Mouse (Mus musculus) inflammation-experienced regulatory T-cells, adult 6 months (primary cell): Measurements from ENCODE around the gene Pikfyve. TPM values are rescaled to one million over a fixed set of nuclear protein-coding genes. Genes with fewer than 3 reads are reported as not detected.
"Not testable (repeated sequence)": the region's sequence is repeated elsewhere in the genome, so short reads cannot be mapped to it uniquely, and the experiment has no call there.

Experiments
- ATAC-seq: one replicate; pipeline ENCODE4 v1.8.0; 2017
- polyA plus RNA-seq, 3 experiments: library from polyadenylated mRNA; unstranded; fragments of 100-300 nt; shearing (Covaris generic); gene quantifications; one replicate each; pipeline ENCODE4 v1.2.1; 2017

The Pikfyve gene
- polyA plus RNA-seq, 3 experiments from 2014 or later = 9.5 to 14.6 (median 13.5) TPM

DNA sequence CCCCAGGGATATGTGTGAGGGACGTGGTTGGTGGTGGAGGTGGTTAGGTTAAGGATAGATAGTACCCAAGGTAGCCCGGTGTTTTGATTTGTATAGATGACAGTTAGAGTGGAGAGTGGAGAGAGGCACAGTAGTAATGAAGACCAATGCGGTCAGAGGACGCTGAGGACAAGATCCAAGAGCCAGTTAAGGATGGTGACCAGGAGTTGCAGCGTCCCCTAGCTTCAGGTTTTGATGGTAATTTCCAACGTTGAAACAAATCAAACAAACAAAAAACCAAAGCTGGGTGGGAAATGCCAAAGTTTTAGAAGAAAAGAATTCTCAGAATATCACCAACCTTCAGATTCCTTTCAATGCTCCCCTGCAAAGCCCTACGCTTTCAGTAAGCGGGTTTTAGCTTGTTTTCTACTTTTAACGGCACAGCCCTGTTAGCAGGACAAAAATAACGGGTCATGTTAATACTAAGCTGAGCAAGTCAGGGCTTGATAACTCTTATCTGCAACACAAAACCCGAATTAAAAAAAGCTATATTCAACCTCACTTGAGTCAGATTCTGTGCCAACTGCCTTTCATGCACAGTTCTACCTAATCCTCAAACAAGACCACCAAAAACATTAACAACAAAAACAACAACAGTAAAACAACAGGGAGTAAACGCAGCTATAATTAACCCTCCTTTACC, 818 bp upstream of the Pikfyve start:
- ATAC-seq = no peak

DNA sequence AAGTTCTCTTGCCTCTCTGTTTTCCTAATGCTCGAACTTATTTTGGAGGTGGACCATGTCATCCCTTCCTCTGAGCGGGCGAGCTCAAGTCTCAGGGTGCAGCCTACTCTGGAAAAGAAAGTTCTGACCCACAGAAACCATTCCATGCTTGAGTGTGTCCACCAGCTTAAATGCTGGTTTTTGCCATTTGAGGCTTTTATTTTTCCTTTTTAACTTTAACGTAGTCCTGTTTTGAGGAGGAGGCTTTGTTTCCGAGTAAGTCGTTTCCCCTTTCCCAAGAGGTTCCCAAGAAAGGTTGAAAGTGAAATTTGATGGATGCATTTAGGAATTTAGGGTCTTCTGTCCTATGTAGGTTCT, 569 bp downstream of the Pikfyve start:
- ATAC-seq = no peak

DNA sequence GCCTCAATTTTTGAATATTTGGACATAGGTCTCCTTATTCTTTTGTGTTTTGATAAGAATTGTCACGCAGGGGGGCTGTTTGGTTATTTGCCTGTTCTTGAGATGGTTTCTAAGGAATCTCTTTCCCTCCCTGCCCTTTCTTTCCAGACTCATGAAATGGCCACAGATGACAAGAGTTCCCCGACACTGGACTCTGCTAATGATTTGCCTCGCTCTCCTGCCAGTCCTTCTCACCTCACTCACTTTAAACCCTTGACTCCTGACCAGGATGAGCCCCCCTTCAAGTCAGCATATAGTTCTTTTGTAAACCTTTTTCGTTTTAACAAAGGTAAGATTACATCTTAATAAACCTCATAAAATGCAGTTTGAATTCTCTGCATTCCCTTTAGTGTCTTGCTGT, 3.7 kb downstream of the Pikfyve start:
- ATAC-seq = no peak

DNA sequence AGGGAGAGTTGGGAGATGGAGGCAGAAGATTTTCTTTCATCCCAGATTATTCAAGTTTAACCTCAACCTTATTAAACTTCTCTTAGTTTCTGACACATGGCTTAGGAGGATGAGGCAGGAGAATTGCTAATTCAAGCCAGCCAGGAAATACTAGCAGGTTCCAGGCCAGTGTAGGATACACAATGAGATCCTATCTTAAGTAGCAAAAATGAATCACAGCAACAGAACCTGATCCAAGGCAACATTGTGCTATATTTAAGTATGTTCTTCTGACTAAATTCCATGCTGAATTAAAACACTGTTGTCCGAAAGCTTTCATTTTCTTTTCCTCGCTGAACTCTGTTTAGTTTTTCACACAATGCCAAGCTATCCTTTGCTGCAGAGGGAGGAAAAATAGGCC, 6.7 kb downstream of the Pikfyve start:
- ATAC-seq = no peak

DNA sequence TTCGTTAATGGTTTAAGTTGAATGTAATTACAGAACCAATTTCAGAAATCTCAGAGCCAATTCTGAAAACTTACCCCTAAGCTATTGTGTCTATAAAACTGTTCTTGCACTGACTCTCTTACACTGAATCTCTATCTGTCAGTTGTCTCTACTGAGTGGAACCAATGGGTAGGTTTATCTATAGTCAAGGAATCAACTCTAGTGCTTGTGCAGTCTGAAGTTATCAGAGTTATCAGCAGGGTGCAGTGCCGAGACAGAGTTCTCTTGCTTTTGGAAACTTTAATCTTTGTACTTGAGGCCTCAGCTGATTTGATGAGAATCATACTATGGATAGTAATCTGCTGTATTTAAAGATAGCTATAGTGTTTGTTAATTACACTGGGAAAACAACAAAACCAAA, 11.9 kb downstream of the Pikfyve start:
- no peak for ATAC-seq

DNA sequence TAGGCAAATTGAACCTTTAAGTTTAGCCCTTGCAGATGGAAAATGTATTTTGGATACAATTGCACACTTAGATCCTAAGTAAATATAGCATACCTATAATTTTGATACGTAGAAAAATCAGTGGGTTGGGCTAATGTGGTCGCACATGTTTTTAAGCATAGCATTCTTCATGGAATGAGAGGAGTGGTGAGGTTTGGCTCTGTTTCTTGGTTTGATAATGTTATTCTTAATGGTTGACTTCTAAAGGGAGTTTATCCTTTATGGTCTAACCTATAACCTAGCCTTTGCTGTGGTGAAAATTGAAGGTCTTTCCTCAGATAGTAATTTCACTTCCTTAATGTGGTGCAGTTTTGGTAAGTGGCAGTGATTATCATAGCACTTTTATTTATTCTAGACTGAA, 12.4 kb downstream of the Pikfyve start:
- no peak for ATAC-seq

DNA sequence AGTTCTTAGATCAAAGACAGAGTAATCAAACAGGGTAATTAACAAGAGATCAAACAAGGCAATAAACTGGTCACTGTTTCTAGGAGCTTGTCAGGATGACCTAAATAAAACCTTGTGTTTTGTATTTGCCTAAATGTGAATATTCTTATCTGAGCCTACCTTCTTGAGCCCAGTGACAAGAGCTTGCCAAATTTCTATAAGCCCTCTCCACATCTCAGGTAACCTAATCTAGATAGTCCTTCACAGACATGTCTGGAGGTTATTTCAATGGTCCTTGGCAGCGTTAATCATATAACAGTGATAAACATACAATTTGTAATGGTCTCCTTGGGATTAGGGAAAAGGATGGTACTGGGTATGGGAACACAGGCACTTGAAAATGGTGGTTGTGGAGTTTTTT, 17.8 kb downstream of the Pikfyve start:
- no peak for ATAC-seq

DNA sequence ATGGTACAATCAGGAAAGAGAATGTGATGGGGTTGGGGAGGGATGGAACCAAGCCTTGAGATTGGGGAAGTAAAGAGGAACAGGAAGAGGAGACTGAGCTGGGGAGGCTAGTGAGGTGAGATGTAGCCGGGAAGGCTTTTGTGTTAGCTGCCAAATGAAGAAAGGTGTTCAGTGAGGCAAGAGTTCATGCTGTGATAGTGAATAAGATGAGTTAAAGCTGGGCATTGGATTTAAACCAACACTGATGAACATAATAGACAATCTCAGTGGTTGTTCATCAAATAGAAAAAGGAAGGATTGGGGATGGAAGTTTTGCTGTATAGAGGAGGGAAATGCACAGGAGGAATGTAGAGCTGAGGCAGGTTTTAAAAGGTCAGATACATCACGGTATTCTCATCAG, 26.7 kb downstream of the Pikfyve start:
- ATAC-seq = no peak

DNA sequence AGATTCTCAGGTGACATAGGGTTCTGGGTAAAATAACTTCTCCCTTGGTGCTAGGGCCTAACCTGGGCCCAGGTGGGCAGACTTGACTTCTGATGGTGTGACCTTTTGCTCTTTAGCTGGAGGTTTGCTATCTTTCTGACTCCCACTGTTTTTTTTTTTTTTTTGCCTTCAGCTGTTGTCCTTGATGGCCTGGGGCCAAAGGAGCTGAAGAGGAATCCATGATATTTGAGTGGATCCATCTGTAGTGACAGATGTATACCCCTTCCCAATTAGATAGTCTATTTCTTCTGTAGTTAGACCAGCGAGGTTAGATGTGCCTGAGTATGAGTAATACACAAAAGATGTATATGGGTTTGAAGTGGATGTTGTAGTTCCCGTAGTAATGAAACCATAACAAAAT, 31.1 kb downstream of the Pikfyve start:
- ATAC-seq = no peak

DNA sequence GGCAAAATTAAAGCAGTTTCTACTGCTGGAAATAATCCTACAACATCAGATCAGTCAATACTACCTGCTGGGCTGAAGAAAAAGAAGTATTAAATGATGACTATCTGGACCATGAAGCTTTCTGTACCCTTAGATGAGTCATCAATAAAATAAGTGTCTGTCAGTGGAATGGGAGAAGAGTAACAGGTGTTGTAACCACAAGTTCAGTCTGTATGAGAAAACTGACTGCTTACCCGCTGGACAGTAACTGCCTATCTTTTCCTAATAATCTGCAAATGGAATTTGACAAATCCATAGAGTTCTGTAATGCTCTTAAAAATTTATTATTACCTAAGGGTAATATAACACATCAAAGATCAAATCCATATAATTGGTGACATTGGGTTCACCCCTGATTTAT, 31.5 kb downstream of the Pikfyve start:
- ATAC-seq = no peak

DNA sequence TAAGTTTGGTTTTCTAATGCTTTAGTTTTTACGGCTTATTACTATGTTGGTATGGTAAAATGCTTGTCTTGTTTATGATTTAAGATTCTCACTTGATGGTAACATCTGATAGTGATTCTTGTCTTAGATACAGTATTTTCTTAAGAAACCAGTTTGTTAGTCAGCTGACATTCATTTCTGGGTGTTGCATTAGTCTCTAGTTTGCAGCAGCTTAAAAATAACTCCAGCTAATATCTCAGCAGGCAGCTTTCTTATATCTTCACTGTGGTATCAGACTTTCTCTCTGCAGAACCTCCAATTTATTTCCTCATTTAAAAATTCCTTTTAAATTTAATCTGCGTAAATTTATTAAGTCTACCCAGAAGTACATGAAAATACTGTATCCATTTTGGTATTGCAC, 37.2 kb downstream of the Pikfyve start:
- no peak for ATAC-seq

DNA sequence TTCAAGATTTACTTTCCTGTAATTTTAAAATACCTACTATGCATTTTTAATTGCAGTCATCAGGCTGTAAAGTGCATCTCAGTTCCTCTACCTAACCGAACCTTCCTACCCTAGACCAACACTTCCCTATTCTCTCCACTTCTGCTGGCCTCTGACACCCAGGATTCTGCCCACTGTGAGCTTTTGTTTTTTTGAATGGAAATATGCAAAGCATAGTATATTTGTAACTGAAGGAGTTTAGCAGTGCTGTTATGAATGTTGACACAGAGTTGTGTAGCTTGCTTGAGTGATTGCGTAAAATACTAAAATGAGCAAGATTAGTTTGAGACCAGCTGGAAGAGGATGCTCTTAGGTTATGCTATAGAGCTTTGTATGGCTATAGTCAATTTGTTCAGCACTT, 41.2 kb downstream of the Pikfyve start:
- no peak for ATAC-seq

DNA sequence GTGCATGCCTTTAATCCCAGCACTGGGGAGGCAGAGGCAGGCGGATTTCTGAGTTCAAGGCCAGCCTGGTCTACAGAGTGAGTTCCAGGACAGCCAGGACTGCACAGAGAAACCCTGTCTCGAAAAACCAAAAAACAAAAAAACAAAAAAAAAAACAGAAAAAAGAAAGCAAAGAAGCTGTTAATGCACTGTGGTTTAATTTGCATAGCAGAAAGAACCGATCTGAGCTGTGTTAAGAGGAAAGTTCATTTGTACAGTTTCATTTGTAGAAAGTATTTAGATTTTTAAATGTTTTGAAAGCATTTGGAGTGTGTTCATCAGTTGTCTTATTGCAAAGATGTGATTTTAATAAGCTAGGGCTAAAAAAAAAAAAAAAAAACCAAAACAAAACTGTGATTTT, 43.3 kb downstream of the Pikfyve start:
- ATAC-seq = not testable (repeated sequence)

DNA sequence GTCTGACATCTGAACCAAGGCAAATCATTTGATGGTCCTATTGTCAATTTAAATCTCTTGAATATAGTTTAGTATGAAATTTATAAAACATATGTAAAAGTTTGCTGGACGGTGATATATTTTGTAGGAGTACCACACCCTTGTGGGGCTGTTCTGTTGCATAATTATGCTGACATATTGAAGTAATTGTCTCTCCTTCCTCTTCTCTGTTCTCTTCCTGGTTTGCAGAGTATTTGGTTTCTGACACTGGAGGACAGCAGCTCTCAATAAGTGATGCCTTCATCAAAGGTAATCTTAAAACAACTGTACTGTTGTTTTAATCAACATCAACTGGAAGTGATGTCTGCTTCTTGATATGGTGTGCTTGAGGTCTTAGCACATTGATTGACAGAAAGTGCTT, 44.1 kb downstream of the Pikfyve start:
- no peak for ATAC-seq

DNA sequence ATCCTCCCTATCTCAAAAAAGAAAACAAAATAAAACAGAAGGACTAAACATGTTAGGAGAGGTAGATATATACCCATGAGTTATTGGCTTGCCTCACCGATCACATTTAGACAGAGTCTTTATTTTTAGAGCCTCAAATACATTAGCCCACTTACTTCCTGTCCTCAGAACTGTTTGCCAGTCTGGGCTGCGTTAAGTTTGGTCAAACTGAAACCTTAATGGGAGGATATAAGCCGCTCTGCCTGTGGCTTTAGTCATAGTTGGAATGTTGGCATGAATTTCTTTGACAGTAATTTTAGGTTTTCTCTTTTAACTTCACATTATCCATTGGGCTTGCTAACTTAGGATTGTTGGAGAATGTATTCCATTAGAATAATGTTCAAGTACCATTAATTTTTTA, 51.2 kb downstream of the Pikfyve start:
- peak; percentile 69 for ATAC-seq

DNA sequence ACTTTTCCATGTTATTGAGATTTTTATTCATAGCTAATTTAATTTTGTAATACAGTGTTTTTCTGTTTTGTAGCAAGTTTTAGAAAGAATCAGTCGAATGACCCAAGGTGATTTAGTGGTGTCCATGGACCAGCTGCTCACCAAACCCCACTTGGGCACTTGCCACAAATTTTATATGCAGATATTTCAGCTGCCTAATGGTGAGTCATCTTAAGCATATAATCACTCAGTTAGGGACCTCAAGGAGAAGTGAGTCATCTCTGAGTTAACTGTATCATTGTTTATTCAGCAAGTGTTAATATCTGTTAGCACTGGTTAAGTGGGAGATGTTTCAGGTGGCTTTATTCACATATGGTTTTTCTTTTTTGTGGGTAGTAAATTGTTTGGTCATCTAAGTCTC, 59.2 kb downstream of the Pikfyve start:
- ATAC-seq = no peak

DNA sequence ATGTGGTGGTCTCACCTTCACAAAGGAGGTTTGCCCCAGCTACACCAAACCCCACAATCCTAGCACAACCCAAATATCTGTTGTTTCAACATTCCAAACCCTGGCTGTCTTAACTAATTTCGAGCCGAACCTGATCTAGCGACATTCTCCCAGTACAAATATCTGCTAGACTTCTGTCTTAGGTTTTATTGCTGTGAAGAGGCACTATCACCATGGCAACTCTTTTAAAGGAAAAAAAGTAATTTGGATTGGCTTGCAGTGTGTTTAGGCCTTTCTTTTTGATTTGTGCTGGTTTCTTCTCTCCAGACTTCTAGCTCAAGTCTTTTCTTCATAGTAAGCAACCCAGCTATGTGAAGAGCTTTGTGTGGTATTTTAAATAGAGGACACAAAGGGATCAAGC, 94.0 kb downstream of the Pikfyve start:
- ATAC-seq = no peak

DNA sequence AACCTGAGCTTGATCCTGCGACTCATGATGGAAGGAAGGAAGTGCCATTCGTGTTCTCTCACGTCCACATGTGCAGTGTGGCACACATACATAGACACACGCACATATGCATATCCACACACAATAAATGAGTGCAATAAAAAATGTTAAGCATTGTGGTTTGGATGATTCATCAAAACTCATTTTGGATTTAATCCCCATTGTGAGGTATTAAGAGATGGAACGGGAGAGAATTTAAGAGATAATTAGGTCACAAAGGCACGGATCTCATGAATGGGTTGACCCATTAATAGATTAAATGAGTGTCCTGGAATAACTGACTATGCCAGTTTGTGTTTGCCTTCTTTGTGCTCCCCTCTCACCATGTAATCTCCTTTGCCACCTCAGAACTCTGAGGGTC, 95.3 kb downstream of the Pikfyve start, which contains the start of gene Pth2r:
Gene Pth2r, plus strand, starts transcription at position 301 of the 400 bp plus-strand sequence.
- ATAC-seq = no peak

DNA sequence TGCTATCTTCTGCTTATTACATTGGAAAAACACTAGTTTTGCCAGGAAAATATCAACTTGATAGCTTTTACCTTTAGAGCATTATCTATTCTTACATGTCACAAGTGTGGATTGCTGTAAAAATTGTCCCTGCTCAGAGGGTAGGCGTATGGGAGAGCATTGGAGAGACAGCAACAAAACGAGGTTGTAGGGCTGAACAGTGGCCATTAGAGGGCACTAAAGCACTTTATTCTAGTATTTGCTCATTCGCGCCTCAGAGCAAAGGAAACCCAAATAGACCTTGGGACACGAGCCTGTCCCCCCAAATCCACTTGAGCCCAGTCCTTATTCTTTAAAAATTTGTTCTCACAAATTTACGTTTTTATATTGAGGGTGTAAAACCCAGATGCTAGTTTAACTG, 96.3 kb downstream of the Pikfyve start:
- peak; percentile 58 for ATAC-seq

DNA sequence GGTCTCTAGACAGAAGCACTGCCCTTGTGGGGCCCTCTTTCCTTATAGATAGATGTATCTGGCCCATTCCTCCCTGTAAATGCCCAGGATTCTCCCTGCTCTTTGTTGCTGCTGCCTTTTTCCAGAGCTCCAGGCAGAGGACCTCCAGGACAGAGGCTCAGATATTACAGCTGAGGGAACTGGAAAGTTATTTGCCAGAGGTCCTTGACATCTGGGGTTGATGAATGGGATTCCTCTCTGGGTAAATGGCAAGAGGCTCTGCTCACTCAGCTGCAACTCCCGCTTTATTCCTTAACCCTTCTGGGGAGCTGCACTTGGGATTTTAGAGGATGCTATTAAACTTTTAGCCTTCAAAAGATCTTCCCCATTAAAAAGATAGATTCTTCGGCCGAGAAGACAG, 122.0 kb downstream of the Pikfyve start:
- ATAC-seq = no peak

DNA sequence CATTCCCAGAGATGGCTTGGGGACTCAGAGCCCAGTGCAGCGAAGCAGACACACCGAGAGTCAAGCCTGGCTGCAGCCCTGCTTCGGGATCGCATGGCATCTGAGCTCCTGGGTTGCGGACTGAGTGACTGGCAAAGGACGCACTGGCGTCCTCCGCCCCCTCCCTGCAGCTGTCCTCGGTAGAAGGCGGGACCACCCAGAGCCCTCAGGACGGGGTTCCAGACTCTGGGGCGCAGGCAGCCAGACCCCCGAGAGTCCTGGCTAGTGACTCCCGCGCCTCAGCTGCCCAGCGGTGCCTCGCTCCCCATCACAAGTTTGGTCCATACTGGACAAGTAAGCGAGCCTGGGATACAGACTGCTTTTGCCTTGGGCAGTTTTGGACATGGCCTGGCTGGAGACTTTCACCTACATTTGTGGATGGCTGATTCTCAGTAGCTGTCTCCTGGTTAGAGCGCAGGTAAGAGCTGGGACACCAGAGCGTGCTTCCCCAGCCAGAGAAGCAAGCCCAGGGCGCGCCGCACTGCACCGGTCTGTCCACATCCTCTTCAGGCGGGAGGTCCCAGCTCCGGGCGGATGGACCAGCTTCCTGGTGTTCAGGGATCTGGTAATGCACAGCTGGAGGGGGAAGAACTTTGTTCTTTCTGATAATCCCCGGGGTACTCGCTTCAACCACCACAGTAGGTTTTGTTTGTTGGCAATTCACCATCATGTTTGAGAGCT, 124.9 kb downstream of the Pikfyve start:
- ATAC-seq = no peak

DNA sequence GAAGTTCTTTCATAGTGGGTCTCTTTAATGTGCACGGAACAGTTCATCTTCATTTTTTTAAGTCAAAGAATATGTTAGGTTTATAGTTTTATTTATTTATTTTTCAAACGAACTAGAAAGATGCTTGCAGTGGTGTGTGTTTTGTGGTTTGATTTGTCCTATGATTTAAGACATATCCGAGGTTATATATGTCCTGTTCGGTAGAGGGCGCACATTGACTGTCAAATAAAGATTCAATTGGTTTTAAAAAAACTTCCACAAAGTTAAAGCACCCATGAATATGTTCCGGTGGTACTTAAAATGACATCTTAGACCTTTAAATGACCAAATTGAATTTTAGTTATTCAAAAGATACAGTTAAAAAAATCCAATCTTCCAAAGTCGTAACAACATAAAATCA, 125.6 kb downstream of the Pikfyve start:
- no peak for ATAC-seq

DNA sequence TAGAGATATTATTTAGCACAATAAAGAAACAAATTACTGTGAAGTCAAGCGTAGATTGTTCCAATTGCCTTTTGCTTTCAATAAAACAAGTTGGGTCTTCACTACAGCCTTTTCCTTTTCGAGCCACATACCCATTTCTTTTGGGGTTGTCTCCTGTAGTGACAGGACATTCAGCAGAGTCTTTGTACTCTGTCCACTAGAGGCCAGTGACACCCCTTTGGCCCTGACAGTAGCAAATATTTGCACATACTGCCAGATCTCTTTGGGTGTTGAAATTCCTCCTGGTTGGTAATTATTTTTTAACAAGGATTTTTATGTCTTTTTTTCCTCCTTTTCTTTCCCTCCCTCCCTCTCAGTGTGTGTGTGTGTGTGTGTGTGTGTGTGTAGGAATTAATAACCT, 126.4 kb downstream of the Pikfyve start:
- no peak for ATAC-seq
